Mouse (Mus musculus) ES-Bruce4 (cell line): ENCODE measurements around the gene Hacd3.

Source experiments
- CTCF ChIP-seq: IDR thresholded peaks from one replicate; pipeline ENCODE4 v1.8.1; 2011; ENCODE audit warnings: low read depth, low read length
- POLR2A ChIP-seq: IDR thresholded peaks from one replicate; pipeline ENCODE4 v1.8.1; 2011; ENCODE audit warnings: low read length; ENCODE audit not compliant: insufficient read depth

DNA sequence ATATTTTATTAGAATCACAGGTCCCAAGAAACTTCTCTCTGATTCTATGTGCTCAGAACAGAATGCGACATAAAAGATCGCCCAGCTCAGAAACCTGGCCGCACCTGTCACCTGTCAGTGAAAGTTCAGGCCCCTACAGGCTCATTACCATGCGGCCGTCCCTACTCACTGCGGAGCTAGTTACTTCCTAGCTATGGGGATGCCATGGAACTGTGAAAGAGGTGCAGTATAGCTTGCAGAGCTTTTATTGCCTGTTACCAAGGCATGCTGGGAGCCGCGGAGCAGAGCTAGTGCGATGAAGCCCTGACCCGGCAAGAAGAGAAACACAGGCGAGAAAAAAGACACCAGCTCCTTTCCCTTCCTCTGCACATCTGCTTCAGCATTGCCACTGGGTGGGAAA, 77.5 kb downstream of the Hacd3 start:
- no peak for TF ChIP-seq CTCF
- TF ChIP-seq POLR2A = no peak
